Mouse (Mus musculus): ENCODE measurements around the gene Arl10.
A peak's percentile ranks its signal among the peaks of the same experiment; 100 is the strongest.

GRCm38 (mm10) chr13:54608002-54608401 lies 33.2 kb downstream of the Arl10 start:
- peak; percentile 57; the same call in 2 of the 3 replicates for TF ChIP-seq TAL1 (IDR thresholded peaks at IDR 0.05; ENCODE audit: low read length)
- TF ChIP-seq GATA1 (IDR thresholded peaks at IDR 0.05; ENCODE audit: low read length): peak; percentile 58

Measured in erythroblast, embryonic 14.5 days (primary cell).